ENCODE assay signal across 23 mouse cellular contexts in the genomic region with DNA sequence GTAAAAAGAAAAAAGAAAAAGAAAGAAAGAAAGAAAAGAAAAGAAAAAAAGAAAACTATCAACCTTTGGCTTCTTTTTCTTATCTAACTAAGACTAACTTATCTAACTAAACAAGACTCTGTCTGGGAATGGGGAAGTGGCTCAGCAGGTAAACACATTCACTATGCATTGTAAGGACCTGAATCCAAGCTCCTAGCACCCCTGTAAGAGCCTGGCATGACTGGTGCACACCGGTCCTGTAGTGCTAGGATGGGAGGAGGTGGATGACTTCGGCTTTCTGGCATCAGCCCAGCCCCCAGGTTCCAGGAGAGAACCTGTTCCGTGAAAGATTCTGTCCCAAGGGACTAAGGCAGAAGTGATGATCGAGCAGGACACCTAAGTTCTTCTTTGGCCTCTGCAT. TPM values are rescaled to one million over a fixed set of nuclear protein-coding genes. Genes with fewer than 3 reads are reported as not detected.
DNase-seq lines count a peak whose midpoint lies in the region; ATAC-seq and TF ChIP-seq lines count a peak whose summit lies in the region.
"Had no signal": no experiment of that assay in that cellular context is flagged by ENCODE, and none has a peak within 500 bp of the region (broad histone marks: within the 10 kb centered on the region; RNA-seq: fewer than 3 reads in every experiment).

No protein-coding gene starts in this region.

- H3K27me3 ChIP-seq in embryonic facial prominence, embryonic 14.5 days (replicated peaks; ENCODE audit: control insufficient read depth, insufficient read depth, low read length), result peaks cover 45% of the 10 kb centered on the region
- peaks cover 92% of the 10 kb centered on the region for H3K27me3 ChIP-seq in embryonic facial prominence, embryonic 10.5 days (replicated peaks; ENCODE audit: low read depth, poor library complexity, severe bottlenecking)
- H3K27me3 ChIP-seq in MEL (ENCODE audit: control insufficient read depth in 1 of 2, insufficient read depth in 2 of 2, low read length in 2 of 2), result no peaks in the 10 kb centered on the region
- peaks cover 22% of the 10 kb centered on the region for H3K27me3 ChIP-seq in stomach, embryonic 15.5 days (replicated peaks)
- H3K27me3 ChIP-seq in hindbrain, embryonic 13.5 days, result peaks cover 62% of the 10 kb centered on the region

- no peak overlapping the region for H3K4me2 ChIP-seq in embryonic facial prominence, embryonic 14.5 days (ENCODE audit: low read depth, low read length)
- no peak overlapping the region for H3K4me2 ChIP-seq in stomach, embryonic 15.5 days
- no peak overlapping the region for H3K4me2 ChIP-seq in hindbrain, embryonic 13.5 days
- H3K4me2 ChIP-seq: heart, embryonic 13.5 days; hindbrain, embryonic 12.5 days; limb, embryonic 15.5 days; lung, embryonic 14.5 days; neural tube, embryonic 13.5 days had no signal

- H3K79me2 ChIP-seq in MEL (ENCODE audit: control insufficient read depth, insufficient read depth, low read length, poor library complexity), result peaks cover 3% of the 10 kb centered on the region; the same call in 1 of the 2 replicates

- H3K4me1 ChIP-seq in embryonic facial prominence, embryonic 14.5 days (ENCODE audit: control insufficient read depth, insufficient read depth, low read length), result peaks cover 6% of the 10 kb centered on the region
- H3K4me1 ChIP-seq in embryonic facial prominence, embryonic 10.5 days, result peaks cover 20% of the 10 kb centered on the region
- H3K4me1 ChIP-seq in MEL (ENCODE audit: control insufficient read depth in 1 of 2, insufficient read depth in 2 of 2, low read length in 2 of 2), result peaks cover 21 to 42% of the 10 kb centered on the region in 2 experiments
- H3K4me1 ChIP-seq in stomach, embryonic 15.5 days, result peaks cover 20% of the 10 kb centered on the region
- peaks cover 35% of the 10 kb centered on the region for H3K4me1 ChIP-seq in hindbrain, embryonic 13.5 days (replicated peaks)

- no peak for DNase-seq in embryonic facial prominence, embryonic 14.5 days (ENCODE audit: low spot score)
- no peak for DNase-seq in embryonic facial prominence, embryonic 10.5 days (ENCODE audit: low spot score)
- DNase-seq in MEL (ENCODE audit: low read depth, low spot score), result peak; percentile 65
- DNase-seq in kidney, postnatal 10 days, result peak; percentile 57
- no peak for DNase-seq in layer of hippocampus, postnatal 25 days (ENCODE audit: extremely low spot score in 1 of 2, low spot score in 1 of 2)
- no peak for DNase-seq in thymus, postnatal 25 days
- DNase-seq: adrenal gland, postnatal 25 days; cerebellum, adult 9-10 months; forebrain, postnatal 0 days; gastrocnemius, postnatal 36 days; heart, adult 2 months; heart, postnatal 14 days; left cerebral cortex, postnatal 4 days; lung, embryonic 14.5 days; midbrain, embryonic 14.5 days; thymus, postnatal 14 days had no signal

- ATAC-seq in embryonic facial prominence, embryonic 14.5 days (ENCODE audit: low read depth), result 0 out of 2 replicates have a peak, but pooled peaks have one; percentile 23
- peak; percentile 47; the same call in 1 of the 2 replicates for ATAC-seq in stomach, embryonic 15.5 days (ENCODE audit: insufficient read depth, low FRiP score, low read depth)
- ATAC-seq in hindbrain, embryonic 13.5 days (ENCODE audit: low FRiP score), result no peak
- ATAC-seq: forebrain, postnatal 0 days had no signal

- H3K36me3 ChIP-seq in embryonic facial prominence, embryonic 14.5 days (ENCODE audit: control insufficient read depth, insufficient read depth, low read length), result no peaks in the 10 kb centered on the region
- no peaks in the 10 kb centered on the region for H3K36me3 ChIP-seq in embryonic facial prominence, embryonic 10.5 days (replicated peaks)
- H3K36me3 ChIP-seq in MEL (ENCODE audit: control insufficient read depth in 1 of 2, insufficient read depth in 2 of 2, low read length in 2 of 2), result peaks cover 0 to 24% of the 10 kb centered on the region in 2 experiments; a peak in 2 of 4 replicates
- H3K36me3 ChIP-seq in stomach, embryonic 15.5 days, result no peaks in the 10 kb centered on the region
- no peaks in the 10 kb centered on the region for H3K36me3 ChIP-seq in hindbrain, embryonic 13.5 days
- H3K36me3 ChIP-seq: heart, embryonic 13.5 days; hindbrain, embryonic 12.5 days; limb, embryonic 15.5 days; neural tube, embryonic 13.5 days had no signal

- H3K27ac ChIP-seq in embryonic facial prominence, embryonic 14.5 days (replicated peaks; ENCODE audit: low read depth, low read length), result no peak overlapping the region
- no peak overlapping the region for H3K27ac ChIP-seq in embryonic facial prominence, embryonic 10.5 days (replicated peaks)
- H3K27ac ChIP-seq in MEL (ENCODE audit: control insufficient read depth, low read depth, low read length), result peak overlapping the region; percentile 43
- H3K27ac ChIP-seq in stomach, embryonic 15.5 days, result peak overlapping the region; percentile 53
- no peak overlapping the region for H3K27ac ChIP-seq in hindbrain, embryonic 13.5 days
- H3K27ac ChIP-seq: heart, adult 2 months; heart, embryonic 13.5 days; hindbrain, embryonic 12.5 days; limb, embryonic 15.5 days; liver, embryonic 14.5 days; neural tube, embryonic 13.5 days had no signal

- TF ChIP-seq EP300 in MEL (IDR thresholded peaks at IDR 0.05; ENCODE audit: low read depth in 1 of 2, low read length in 2 of 2), result peak; percentile 76 to 88

- H3K9ac ChIP-seq in embryonic facial prominence, embryonic 14.5 days (ENCODE audit: low read depth, low read length), result no peak overlapping the region
- H3K9ac ChIP-seq in MEL (ENCODE audit: control insufficient read depth, low read depth, low read length, poor library complexity, severe bottlenecking), result peak overlapping the region; percentile 78
- no peak overlapping the region for H3K9ac ChIP-seq in stomach, embryonic 15.5 days
- no peak overlapping the region for H3K9ac ChIP-seq in hindbrain, embryonic 13.5 days
- H3K9ac ChIP-seq: forebrain, postnatal 0 days; heart, embryonic 13.5 days; hindbrain, embryonic 12.5 days; limb, embryonic 15.5 days; liver, embryonic 14.5 days; lung, embryonic 14.5 days; neural tube, embryonic 13.5 days had no signal

- no peak for TF ChIP-seq POLR2A in MEL (IDR thresholded peaks at IDR 0.05; ENCODE audit: control insufficient read depth in 1 of 2, insufficient read depth in 1 of 2, low read depth in 1 of 2, low read length in 2 of 2, poor library complexity in 1 of 2)

- 79% methylated on average over 2 of the region's 4 CpGs for WGBS in embryonic facial prominence, embryonic 14.5 days
- 64% methylated on average over 4 of the region's 4 CpGs for WGBS in embryonic facial prominence, embryonic 10.5 days
- WGBS in stomach, embryonic 15.5 days, result 45% methylated on average over 4 of the region's 4 CpGs
- 61% methylated on average over 4 of the region's 4 CpGs for WGBS in hindbrain, embryonic 13.5 days

- no peak for TF ChIP-seq CTCF in MEL (IDR thresholded peaks at IDR 0.05 in 2 of 3, conservative IDR thresholded peaks at IDR 0.05 in 1 of 3; ENCODE audit: control insufficient read depth in 1 of 3, insufficient read depth in 1 of 3, low read depth in 2 of 3, low read length in 3 of 3, poor library complexity in 1 of 3, severe bottlenecking in 1 of 3)

- no peaks in the 10 kb centered on the region for H3K9me3 ChIP-seq in embryonic facial prominence, embryonic 14.5 days (ENCODE audit: control insufficient read depth, low read length)
- H3K9me3 ChIP-seq in embryonic facial prominence, embryonic 10.5 days, result no peaks in the 10 kb centered on the region
- no peaks in the 10 kb centered on the region for H3K9me3 ChIP-seq in MEL (replicated peaks; ENCODE audit: insufficient read depth, low read length)
- H3K9me3 ChIP-seq in stomach, embryonic 15.5 days, result no peaks in the 10 kb centered on the region
- H3K9me3 ChIP-seq in hindbrain, embryonic 13.5 days, result no peaks in the 10 kb centered on the region
- H3K9me3 ChIP-seq: heart, embryonic 13.5 days; hindbrain, embryonic 12.5 days; limb, embryonic 15.5 days; neural tube, embryonic 13.5 days had no signal

- no peak overlapping the region for H3K4me3 ChIP-seq in embryonic facial prominence, embryonic 14.5 days (ENCODE audit: low read depth, low read length)
- no peak overlapping the region for H3K4me3 ChIP-seq in embryonic facial prominence, embryonic 10.5 days
- peak overlapping the region; percentile 68 to 81 for H3K4me3 ChIP-seq in MEL (ENCODE audit: control insufficient read depth in 1 of 2, insufficient read depth in 1 of 2, low read depth in 2 of 2, low read length in 2 of 2)
- H3K4me3 ChIP-seq in stomach, embryonic 15.5 days (replicated peaks), result no peak overlapping the region
- no peak overlapping the region for H3K4me3 ChIP-seq in hindbrain, embryonic 13.5 days
- H3K4me3 ChIP-seq: heart, adult 2 months; heart, embryonic 13.5 days; hindbrain, embryonic 12.5 days; limb, embryonic 15.5 days; neural tube, embryonic 13.5 days had no signal

- no peak for TF ChIP-seq RAD21 in MEL (IDR thresholded peaks at IDR 0.05; ENCODE audit: low read depth, low read length)

TF ChIP-seq in MEL, 35 proteins besides CTCF, POLR2A, EP300 and RAD21 (continues in another document):
- no peak for TF ChIP-seq MEF2A (IDR thresholded peaks at IDR 0.05; ENCODE audit: extremely low read depth, insufficient replicate concordance, low read depth, low read length, poor library complexity, severe bottlenecking)
- peak; percentile 79 for TF ChIP-seq TCF12 (IDR thresholded peaks at IDR 0.05; ENCODE audit: low read depth, low read length)
- no peak for TF ChIP-seq ZC3H11A (IDR thresholded peaks at IDR 0.05; ENCODE audit: low read depth, low read length)

RNA-seq across cellular contexts. Expression of gene Plekha6, which starts 2.5 kb away (rescaled TPM):
- 4.4 and 6.3 TPM in 2 replicates for polyA plus RNA-seq in embryonic facial prominence, embryonic 14.5 days (2014; fragmentation: Nextera tagmentation; extraction: Ambion mirVana)
- 3.4 and 3.7 TPM in 2 replicates for polyA plus RNA-seq in embryonic facial prominence, embryonic 10.5 days (2016; fragmentation: Nextera tagmentation; extraction: Ambion mirVana)
- 11.8 and 14.5 TPM in 2 replicates for total RNA-seq in MEL (2012; rRNA removed)
- polyA plus RNA-seq in MEL (2012; ENCODE audit: insufficient read depth in 1 of 2, insufficient read length in 2 of 2, low read depth in 1 of 2, low replicate concordance in 2 of 2, missing spikeins in 1 of 2), result 10 to 100 TPM in 1 of 2 experiments, not detected in 1; 28.5 TPM
- polyA plus RNA-seq in stomach, embryonic 15.5 days (2015; fragmentation: Nextera tagmentation; extraction: Ambion mirVana), result 16.5 and 17.4 TPM in 2 replicates
- 20.4 and 20.7 TPM in 2 replicates for polyA plus RNA-seq in hindbrain, embryonic 13.5 days (2015; fragmentation: Nextera tagmentation; extraction: Ambion mirVana)
- total RNA-seq in layer of hippocampus, postnatal 25 days (2021), result 10 to 100 TPM; 34.4 to 52.1 TPM

RNA-seq across cellular contexts. Expression of gene Ppp1r15b, which starts 30.6 kb away (rescaled TPM):
- polyA plus RNA-seq in embryonic facial prominence, embryonic 14.5 days (2014; fragmentation: Nextera tagmentation; extraction: Ambion mirVana), result 42.0 and 42.1 TPM in 2 replicates
- polyA plus RNA-seq in embryonic facial prominence, embryonic 10.5 days (2016; fragmentation: Nextera tagmentation; extraction: Ambion mirVana), result 49.4 and 57.3 TPM in 2 replicates
- 53.1 and 60.9 TPM in 2 replicates for total RNA-seq in MEL (2012; rRNA removed)
- 10 to 100 TPM in 1 of 2 experiments, not detected in 1; 56.3 TPM for polyA plus RNA-seq in MEL (2012; ENCODE audit: insufficient read depth in 1 of 2, insufficient read length in 2 of 2, low read depth in 1 of 2, low replicate concordance in 2 of 2, missing spikeins in 1 of 2)
- 39.3 and 47.8 TPM in 2 replicates for polyA plus RNA-seq in stomach, embryonic 15.5 days (2015; fragmentation: Nextera tagmentation; extraction: Ambion mirVana)
- 29.2 TPM in 2 replicates for polyA plus RNA-seq in hindbrain, embryonic 13.5 days (2015; fragmentation: Nextera tagmentation; extraction: Ambion mirVana)
- 10 to 100 TPM; 40.9 to 43.0 TPM for total RNA-seq in layer of hippocampus, postnatal 25 days (2021)

Comparison
In these comparisons a context has a peak if more than half of its experiments do, and no peak if none do; other contexts are left out.
1. DNase-seq: peak in MEL (single experiment) and kidney, postnatal 10 days (single experiment); none in embryonic facial prominence, embryonic 14.5 days (single experiment), embryonic facial prominence, embryonic 10.5 days (single experiment), layer of hippocampus, postnatal 25 days (0 of 2) and thymus, postnatal 25 days (single experiment).
2. H3K27ac ChIP-seq: peak in MEL (single experiment) and stomach, embryonic 15.5 days (single experiment); none in embryonic facial prominence, embryonic 14.5 days (single experiment), embryonic facial prominence, embryonic 10.5 days (single experiment) and hindbrain, embryonic 13.5 days (single experiment).
3. H3K4me3 ChIP-seq: peak in MEL (2 of 2); none in embryonic facial prominence, embryonic 14.5 days (single experiment), embryonic facial prominence, embryonic 10.5 days (single experiment), stomach, embryonic 15.5 days (single experiment) and hindbrain, embryonic 13.5 days (single experiment).